ENCODE assay signal across 1 mouse cellular context in the genomic region with DNA sequence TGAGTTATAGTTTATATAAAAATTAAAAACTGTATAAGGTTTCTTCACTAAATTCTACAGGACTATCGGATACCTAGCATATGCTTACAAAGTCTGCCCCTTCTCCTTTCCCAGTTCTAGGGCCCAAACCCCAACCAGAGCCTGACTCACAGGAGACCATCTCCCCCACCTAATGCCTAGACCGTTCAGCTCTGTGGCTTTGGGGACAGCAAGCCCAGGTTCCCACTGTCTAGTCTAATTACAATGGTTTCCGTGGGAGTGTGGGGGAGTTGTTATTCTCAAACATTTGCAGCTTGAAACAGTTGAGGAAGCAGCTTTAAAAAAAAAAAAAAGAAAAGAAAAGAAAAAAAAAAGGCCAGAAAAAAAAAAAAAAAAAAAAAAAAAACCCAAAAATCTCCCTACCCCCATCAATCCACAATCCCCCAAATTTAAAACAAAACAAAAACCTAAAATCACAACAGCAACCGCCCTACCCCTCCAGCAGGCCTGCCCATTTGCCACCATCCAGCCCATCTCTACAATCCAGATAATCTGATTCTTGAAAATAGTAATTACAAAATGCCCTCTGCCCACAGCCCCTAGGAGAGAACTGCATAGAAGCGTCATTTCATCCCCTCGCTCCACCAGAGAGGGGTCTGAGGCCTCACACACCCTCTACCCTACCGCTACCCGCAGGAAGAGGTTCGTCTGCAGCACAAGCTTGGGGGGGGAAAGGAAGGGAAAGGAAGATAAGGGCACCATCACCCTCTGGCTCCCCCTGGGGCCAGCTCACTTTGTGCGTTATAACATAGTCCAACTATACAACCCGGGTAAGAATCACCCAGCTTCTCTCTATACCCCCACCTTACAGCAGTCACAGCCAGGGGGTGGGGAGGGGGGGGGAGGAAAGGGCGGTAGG.
A peak's percentile ranks its signal among the peaks of the same experiment; 100 is the strongest.
TF ChIP-seq lines count a peak whose summit lies in the region.

No protein-coding gene starts in this region.

TF ChIP-seq in MEL, 35 proteins besides CTCF, POLR2A, EP300 and RAD21:
- 0 out of 2 replicates have a peak, but pooled peaks have one; percentile 18 for TF ChIP-seq RCOR1 (IDR thresholded peaks at IDR 0.05; ENCODE audit: low read depth, low read length)
- TF ChIP-seq ETS1 (IDR thresholded peaks at IDR 0.05; ENCODE audit: low read depth, low read length), result 0 out of 2 replicates have a peak, but pooled peaks have one; percentile 55
- peak; percentile 41 for TF ChIP-seq TCF12 (IDR thresholded peaks at IDR 0.05; ENCODE audit: low read depth, low read length)
- no peak for TF ChIP-seq ZMIZ1 (IDR thresholded peaks at IDR 0.05; ENCODE audit: low read depth, low read length)
- no peak; the same call in 1 of the 2 replicates for TF ChIP-seq GABPA (IDR thresholded peaks at IDR 0.05; ENCODE audit: low read depth, low read length)
- TF ChIP-seq MXI1 (IDR thresholded peaks at IDR 0.05; ENCODE audit: low read depth, low read length), result peak; percentile 62
- 0 out of 2 replicates have a peak, but pooled peaks have one; percentile 23 for TF ChIP-seq JUND (IDR thresholded peaks at IDR 0.05; ENCODE audit: low read depth, low read length)
- peak; percentile 70 for TF ChIP-seq HCFC1 (IDR thresholded peaks at IDR 0.05; ENCODE audit: low read depth, low read length)
- TF ChIP-seq GATA1 (IDR thresholded peaks at IDR 0.05; ENCODE audit: low read depth, low read length), result peak; percentile 90
- no peak for TF ChIP-seq UBTF (IDR thresholded peaks at IDR 0.05; ENCODE audit: borderline replicate concordance, insufficient read depth, low read depth, low read length)
- peak; percentile 40; the same call in 1 of the 2 replicates for TF ChIP-seq SMC3 (IDR thresholded peaks at IDR 0.05; ENCODE audit: low read depth, low read length)
- peak; percentile 60 for TF ChIP-seq ELF1 (IDR thresholded peaks at IDR 0.05; ENCODE audit: low read depth, low read length)
- no peak for TF ChIP-seq MEF2A (IDR thresholded peaks at IDR 0.05; ENCODE audit: extremely low read depth, insufficient replicate concordance, low read depth, low read length, poor library complexity, severe bottlenecking)
- TF ChIP-seq TBP (IDR thresholded peaks at IDR 0.05; ENCODE audit: low read depth, low read length), result no peak
- peak; percentile 55; the same call in 1 of the 2 replicates for TF ChIP-seq POLR2AphosphoS2 (IDR thresholded peaks at IDR 0.05; ENCODE audit: low read length)
- peak; percentile 98 for TF ChIP-seq MAZ (IDR thresholded peaks at IDR 0.05; ENCODE audit: low read depth, low read length)
- no peak for TF ChIP-seq ZKSCAN1 (IDR thresholded peaks at IDR 0.05; ENCODE audit: low read depth, low read length)
- 0 out of 2 replicates have a peak, but pooled peaks have one; percentile 47 for TF ChIP-seq KAT2A (conservative IDR thresholded peaks at IDR 0.05; ENCODE audit: low read depth, low read length)
- peak; percentile 52; the same call in 1 of the 2 replicates for TF ChIP-seq TAL1 (IDR thresholded peaks at IDR 0.05; ENCODE audit: low read length)
- TF ChIP-seq USF1 (IDR thresholded peaks at IDR 0.05; ENCODE audit: low read depth, low read length), result no peak
- no peak for TF ChIP-seq MAFK (IDR thresholded peaks at IDR 0.05; ENCODE audit: borderline replicate concordance, low read depth, low read length)
- peak; percentile 97 for TF ChIP-seq CHD1 (IDR thresholded peaks at IDR 0.05; ENCODE audit: low read depth, low read length)
- TF ChIP-seq BHLHE40 (IDR thresholded peaks at IDR 0.05; ENCODE audit: borderline replicate concordance, low read depth, low read length), result no peak
- TF ChIP-seq ZNF384 (IDR thresholded peaks at IDR 0.05; ENCODE audit: low read depth, low read length), result peak; percentile 78
- TF ChIP-seq MYC (IDR thresholded peaks at IDR 0.05; ENCODE audit: low read depth, low read length), result 0 out of 2 replicates have a peak, but pooled peaks have one; percentile 47
- TF ChIP-seq E2F4 (IDR thresholded peaks at IDR 0.05; ENCODE audit: borderline replicate concordance, low read depth, low read length), result 0 out of 2 replicates have a peak, but pooled peaks have one; percentile 35
- no peak for TF ChIP-seq CHD2 (IDR thresholded peaks at IDR 0.05; ENCODE audit: low read length)
- no peak for TF ChIP-seq USF2 (IDR thresholded peaks at IDR 0.05; ENCODE audit: borderline replicate concordance in 1 of 2, insufficient read depth in 1 of 2, low read depth in 1 of 2, low read length in 2 of 2)
- TF ChIP-seq POLR2AphosphoS5 (IDR thresholded peaks at IDR 0.05; ENCODE audit: borderline replicate concordance, low read depth, low read length), result no peak
- no peak for TF ChIP-seq MAX (IDR thresholded peaks at IDR 0.05; ENCODE audit: low read length)
- TF ChIP-seq NRF1 (IDR thresholded peaks at IDR 0.05; ENCODE audit: insufficient read depth, low read depth, low read length, poor library complexity, severe bottlenecking), result no peak
- peak; percentile 1; the same call in 1 of the 2 replicates for TF ChIP-seq ZC3H11A (IDR thresholded peaks at IDR 0.05; ENCODE audit: low read depth, low read length)
- TF ChIP-seq SIN3A (IDR thresholded peaks at IDR 0.05; ENCODE audit: low read length), result peak; percentile 74
- peak; percentile 48; the same call in 1 of the 2 replicates for TF ChIP-seq NELFE (IDR thresholded peaks at IDR 0.05; ENCODE audit: low read depth, low read length)
- no peak for TF ChIP-seq MYB (IDR thresholded peaks at IDR 0.05; ENCODE audit: low read depth, low read length)
